Mouse (Mus musculus) bone marrow, adult 2 months (tissue): Measurements from ENCODE around the gene Dlk1.

Source experiments
- CTCF ChIP-seq: fragments of 200-500 bp; IDR thresholded peaks from 2 replicates; pipeline ENCODE4 v1.5.1; 2011; ENCODE audit warnings: low read length, control low read depth; ENCODE audit not compliant: control insufficient read depth, insufficient read depth
- POLR2A ChIP-seq: fragments of 200-500 bp; IDR thresholded peaks from 2 replicates; pipeline ENCODE4 v1.6.1; 2011; ENCODE audit warnings: low read depth, mild to moderate bottlenecking, control low read depth, low read length, borderline replicate concordance; ENCODE audit not compliant: control insufficient read depth

GRCm38 (mm10) chr12:109502360-109503040, 49.9 kb downstream of the Dlk1 start:
- TF ChIP-seq CTCF (no peak), POLR2A (no peak)
